Mouse (Mus musculus): ENCODE measurements around the gene Fam193a. TPM values are rescaled to one million over a fixed set of nuclear protein-coding genes. Genes with fewer than 3 reads are reported as not detected.

Fam193a gene
- polyA plus RNA-seq, 1 experiment from 2014 or later, result 12.4 TPM

GRCm38 (mm10) chr5:34395850-34396540, 26.3 kb downstream of the Fam193a start:
- no peak overlapping the region for H3K4me3 ChIP-seq (ENCODE audit: low read depth, low read length)
- no peak overlapping the region for H3K27ac ChIP-seq (ENCODE audit: low read depth, low read length)
- WGBS, result 95% methylated on average over 2 of the region's 2 CpGs
- no peaks in the 10 kb centered on the region for H3K4me1 ChIP-seq (ENCODE audit: control insufficient read depth, insufficient read depth, low read length)
- no peaks in the 10 kb centered on the region for H3K9me3 ChIP-seq (ENCODE audit: control insufficient read depth, low read length)
- ATAC-seq (ENCODE audit: insufficient read depth, low FRiP score, low TSS enrichment) (no peak), DNase-seq (ENCODE audit: low spot score) (no peak)
- H3K36me3 ChIP-seq (ENCODE audit: control insufficient read depth, insufficient read depth, low read length), result no peaks in the 10 kb centered on the region
- no peak overlapping the region for H3K4me2 ChIP-seq (ENCODE audit: low read depth)
- H3K9ac ChIP-seq (ENCODE audit: low read length), result no peak overlapping the region
- H3K27me3 ChIP-seq (ENCODE audit: control insufficient read depth, insufficient read depth, low read length), result no peaks in the 10 kb centered on the region

GRCm38 (mm10) chr5:34397866-34398265, 28.1 kb downstream of the Fam193a start:
- no peak overlapping the region for H3K4me2 ChIP-seq (ENCODE audit: low read depth)
- H3K27me3 ChIP-seq (ENCODE audit: control insufficient read depth, insufficient read depth, low read length), result no peaks in the 10 kb centered on the region
- no peaks in the 10 kb centered on the region for H3K36me3 ChIP-seq (ENCODE audit: control insufficient read depth, insufficient read depth, low read length)
- no peak overlapping the region for H3K4me3 ChIP-seq (ENCODE audit: low read depth, low read length)
- no peak for ATAC-seq (ENCODE audit: insufficient read depth, low FRiP score, low TSS enrichment)
- no peaks in the 10 kb centered on the region for H3K9me3 ChIP-seq (ENCODE audit: control insufficient read depth, low read length)
- no peak for DNase-seq (ENCODE audit: low spot score)
- H3K27ac ChIP-seq (ENCODE audit: low read depth, low read length), result no peak overlapping the region
- no peaks in the 10 kb centered on the region for H3K4me1 ChIP-seq (ENCODE audit: control insufficient read depth, insufficient read depth, low read length)
- 94% methylated on average over 2 of the region's 2 CpGs for WGBS
- H3K9ac ChIP-seq (ENCODE audit: low read length), result no peak overlapping the region

- 87% methylated on average over 1 of the region's 1 CpGs for WGBS
- no peak for ATAC-seq (ENCODE audit: insufficient read depth, low FRiP score, low TSS enrichment)
- Histone ChIP-seq H3K9me3 (ENCODE audit: control insufficient read depth, low read length) (no peaks in the 10 kb centered on the region), H3K4me2 (ENCODE audit: low read depth) (no peak overlapping the region), H3K4me3 (ENCODE audit: low read depth, low read length) (no peak overlapping the region), H3K9ac (ENCODE audit: low read length) (no peak overlapping the region), H3K27ac (ENCODE audit: low read depth, low read length) (no peak overlapping the region), H3K27me3 (ENCODE audit: control insufficient read depth, insufficient read depth, low read length) (no peaks in the 10 kb centered on the region), H3K36me3 (ENCODE audit: control insufficient read depth, insufficient read depth, low read length) (no peaks in the 10 kb centered on the region), H3K4me1 (ENCODE audit: control insufficient read depth, insufficient read depth, low read length) (no peaks in the 10 kb centered on the region)
- DNase-seq (ENCODE audit: low spot score), result no peak
Observed at GRCm38 (mm10) chr5:34398326-34398725, 28.6 kb downstream of the Fam193a start.

GRCm38 (mm10) chr5:34407366-34407918, 37.7 kb downstream of the Fam193a start:
- Histone ChIP-seq H3K36me3 (ENCODE audit: control insufficient read depth, insufficient read depth, low read length) (no peaks in the 10 kb centered on the region), H3K4me3 (ENCODE audit: low read depth, low read length) (no peak overlapping the region), H3K4me2 (ENCODE audit: low read depth) (no peak overlapping the region), H3K9me3 (ENCODE audit: control insufficient read depth, low read length) (no peaks in the 10 kb centered on the region), H3K9ac (ENCODE audit: low read length) (no peak overlapping the region), H3K4me1 (ENCODE audit: control insufficient read depth, insufficient read depth, low read length) (no peaks in the 10 kb centered on the region), H3K27me3 (ENCODE audit: control insufficient read depth, insufficient read depth, low read length) (no peaks in the 10 kb centered on the region), H3K27ac (ENCODE audit: low read depth, low read length) (no peak overlapping the region)
- ATAC-seq (ENCODE audit: insufficient read depth, low FRiP score, low TSS enrichment) (no peak), DNase-seq (ENCODE audit: low spot score) (no peak)
- 93% methylated on average over 6 of the region's 6 CpGs for WGBS

GRCm38 (mm10) chr5:34409002-34409401, 39.3 kb downstream of the Fam193a start:
- no peak overlapping the region for H3K4me2 ChIP-seq (ENCODE audit: low read depth)
- ATAC-seq (ENCODE audit: insufficient read depth, low FRiP score, low TSS enrichment) (no peak), DNase-seq (ENCODE audit: low spot score) (no peak)
- 85% methylated on average over 1 of the region's 1 CpGs for WGBS
- no peaks in the 10 kb centered on the region for H3K4me1 ChIP-seq (ENCODE audit: control insufficient read depth, insufficient read depth, low read length)
- H3K4me3 ChIP-seq (ENCODE audit: low read depth, low read length), result no peak overlapping the region
- no peak overlapping the region for H3K27ac ChIP-seq (ENCODE audit: low read depth, low read length)
- H3K9ac ChIP-seq (ENCODE audit: low read length), result no peak overlapping the region
- no peaks in the 10 kb centered on the region for H3K27me3 ChIP-seq (ENCODE audit: control insufficient read depth, insufficient read depth, low read length)
- no peaks in the 10 kb centered on the region for H3K36me3 ChIP-seq (ENCODE audit: control insufficient read depth, insufficient read depth, low read length)
- H3K9me3 ChIP-seq (ENCODE audit: control insufficient read depth, low read length), result no peaks in the 10 kb centered on the region

- H3K4me3 ChIP-seq (ENCODE audit: low read depth, low read length), result no peak overlapping the region
- WGBS, result 90% methylated on average over 4 of the region's 4 CpGs
- no peak overlapping the region for H3K27ac ChIP-seq (ENCODE audit: low read depth, low read length)
- H3K27me3 ChIP-seq (ENCODE audit: control insufficient read depth, insufficient read depth, low read length), result no peaks in the 10 kb centered on the region
- no peak for ATAC-seq (ENCODE audit: insufficient read depth, low FRiP score, low TSS enrichment)
- H3K9me3 ChIP-seq (ENCODE audit: control insufficient read depth, low read length), result no peaks in the 10 kb centered on the region
- no peaks in the 10 kb centered on the region for H3K36me3 ChIP-seq (ENCODE audit: control insufficient read depth, insufficient read depth, low read length)
- no peak overlapping the region for H3K4me2 ChIP-seq (ENCODE audit: low read depth)
- H3K4me1 ChIP-seq (ENCODE audit: control insufficient read depth, insufficient read depth, low read length), result no peaks in the 10 kb centered on the region
- H3K9ac ChIP-seq (ENCODE audit: low read length), result no peak overlapping the region
- no peak for DNase-seq (ENCODE audit: low spot score)
Observed at GRCm38 (mm10) chr5:34410819-34411218, 41.1 kb downstream of the Fam193a start.

- H3K4me3 ChIP-seq (ENCODE audit: low read depth, low read length), result no peak overlapping the region
- no peaks in the 10 kb centered on the region for H3K9me3 ChIP-seq (ENCODE audit: control insufficient read depth, low read length)
- no peaks in the 10 kb centered on the region for H3K36me3 ChIP-seq (ENCODE audit: control insufficient read depth, insufficient read depth, low read length)
- no peak overlapping the region for H3K4me2 ChIP-seq (ENCODE audit: low read depth)
- 98% methylated on average over 2 of the region's 2 CpGs for WGBS
- no peak overlapping the region for H3K9ac ChIP-seq (ENCODE audit: low read length)
- no peaks in the 10 kb centered on the region for H3K4me1 ChIP-seq (ENCODE audit: control insufficient read depth, insufficient read depth, low read length)
- no peaks in the 10 kb centered on the region for H3K27me3 ChIP-seq (ENCODE audit: control insufficient read depth, insufficient read depth, low read length)
- no peak for ATAC-seq (ENCODE audit: insufficient read depth, low FRiP score, low TSS enrichment)
- no peak overlapping the region for H3K27ac ChIP-seq (ENCODE audit: low read depth, low read length)
- no peak for DNase-seq (ENCODE audit: low spot score)
Observed at GRCm38 (mm10) chr5:34413921-34414320, 44.2 kb downstream of the Fam193a start.

- DNase-seq (ENCODE audit: low spot score) (no peak), ATAC-seq (ENCODE audit: insufficient read depth, low FRiP score, low TSS enrichment) (no peak)
- H3K9me3 ChIP-seq (ENCODE audit: control insufficient read depth, low read length), result no peaks in the 10 kb centered on the region
- no peak overlapping the region for H3K9ac ChIP-seq (ENCODE audit: low read length)
- 0 out of 2 replicates have a peak, but pooled peaks cover 2% of the 10 kb centered on the region for H3K36me3 ChIP-seq (ENCODE audit: control insufficient read depth, insufficient read depth, low read length)
- H3K27ac ChIP-seq (ENCODE audit: low read depth, low read length), result no peak overlapping the region
- no peak overlapping the region for H3K4me2 ChIP-seq (ENCODE audit: low read depth)
- WGBS, result 89% methylated on average over 3 of the region's 3 CpGs
- H3K27me3 ChIP-seq (ENCODE audit: control insufficient read depth, insufficient read depth, low read length), result no peaks in the 10 kb centered on the region
- H3K4me3 ChIP-seq (ENCODE audit: low read depth, low read length), result no peak overlapping the region
- H3K4me1 ChIP-seq (ENCODE audit: control insufficient read depth, insufficient read depth, low read length), result no peaks in the 10 kb centered on the region
Observed at GRCm38 (mm10) chr5:34417251-34418008, 47.7 kb downstream of the Fam193a start.
